Mouse (Mus musculus) kidney, adult 2 months (tissue): ENCODE results near the gene Olfr1121. TPM values are rescaled to one million over a fixed set of nuclear protein-coding genes. Genes with fewer than 3 reads are reported as not detected.

Experiments
- DNase-seq: peaks from one replicate; pipeline ENCODE4 v3.0.0; 2021
- H3K27ac ChIP-seq: fragments of 200-500 bp; 2 replicates; pipeline ENCODE4 v1.5.1; 2012; ENCODE audit warnings: low read depth, low read length, control low read depth, inconsistent platforms; ENCODE audit not compliant: insufficient read depth
- H3K27me3 ChIP-seq: fragments of 200-500 bp; replicated peaks from 2 replicates; pipeline ENCODE4 v1.6.1; 2012; ENCODE audit warnings: mild to moderate bottlenecking, moderate library complexity, low read length, inconsistent platforms; ENCODE audit not compliant: control insufficient read depth, insufficient read depth
- H3K36me3 ChIP-seq: fragments of 200-500 bp; 2 replicates; pipeline ENCODE4 v1.6.1; 2012; ENCODE audit warnings: mild to moderate bottlenecking, moderate library complexity, low read length, inconsistent platforms; ENCODE audit not compliant: control insufficient read depth, insufficient read depth
- H3K4me1 ChIP-seq: fragments of 200-500 bp; 2 replicates; pipeline ENCODE4 v1.6.1; 2011; ENCODE audit warnings: low read length; ENCODE audit not compliant: control insufficient read depth, insufficient read depth
- H3K4me3 ChIP-seq: fragments of 200-500 bp; 2 replicates; pipeline ENCODE4 v1.5.1; 2011; ENCODE audit warnings: mild to moderate bottlenecking, low read depth, low read length, control low read depth; ENCODE audit not compliant: insufficient read depth
- CTCF ChIP-seq: fragments of 200-500 bp; conservative IDR thresholded peaks from 2 replicates; pipeline ENCODE4 v1.5.1; 2011; ENCODE audit warnings: low read depth, mild to moderate bottlenecking, control low read depth, low read length, moderate library complexity, mixed read lengths; ENCODE audit not compliant: insufficient read depth, insufficient read length
- POLR2A ChIP-seq: fragments of 200-500 bp; IDR thresholded peaks from one replicate; pipeline ENCODE4 v1.6.1; 2011; ENCODE audit warnings: low read depth, low read length, control low read depth
- WGBS: fragments of 180-500 bp; shearing (Covaris S2); methylation state at CpG from one replicate; pipeline ENCODE4 v1.1.7; 2018; 5-methylcytosine and 5-hydroxymethylcytosine counted together
- polyA plus RNA-seq: library from polyadenylated mRNA; depleted of rRNA; stranded (reverse); fragments of >200 nt; gene quantifications from 2 replicates; pipeline ENCODE4 v1.2.3, GENCODE M21; 2012; rRNA removed

Olfr1121 gene
- polyA plus RNA-seq, 1 experiment = not detected

- DNase-seq = no peak
- H3K4me1 ChIP-seq = no peaks in the 10 kb centered on the region
- H3K27ac ChIP-seq = no peak within 1 kb of the TSS
- TF ChIP-seq POLR2A = no peak
- TF ChIP-seq CTCF = no peak
- no peak within 1 kb of the TSS for H3K4me3 ChIP-seq
- WGBS = 86% methylated on average over 1 of the region's 1 CpGs
- H3K36me3 ChIP-seq = no peaks in the 10 kb centered on the region
- no peaks in the 10 kb centered on the region for H3K27me3 ChIP-seq
These were observed 46.6 kb downstream of the Olfr1121 start, which contains the start of gene Olfr1123 for GRCm38 (mm10) chr2:87416335-87416734. Gene Olfr1123 (plus strand): TSS chr2:87416635.

Other genes with a start within 250 kb of the Olfr1121 start
- gene Olfr1110, start 229.6 kb upstream of the Olfr1121 start, polyA plus RNA-seq = not detected in 2 replicates
- gene Olfr1111, start 217.3 kb upstream of the Olfr1121 start, polyA plus RNA-seq = not detected in 2 replicates
- not detected in 2 replicates for gene Olfr1112, start 182.1 kb upstream of the Olfr1121 start, polyA plus RNA-seq
- not detected in 2 replicates for gene Olfr1113, start 160.9 kb upstream of the Olfr1121 start, polyA plus RNA-seq
- not detected in 2 replicates for gene Olfr1115, start 121.9 kb upstream of the Olfr1121 start, polyA plus RNA-seq
- gene Olfr1116, start 102.4 kb upstream of the Olfr1121 start, polyA plus RNA-seq = not detected in 2 replicates
- not detected in 2 replicates for gene Olfr1118, start 62.3 kb upstream of the Olfr1121 start, polyA plus RNA-seq
- gene Olfr1120, start 15.1 kb upstream of the Olfr1121 start, polyA plus RNA-seq = not detected in 2 replicates
- not detected in 2 replicates for gene Olfr1122, start 16.0 kb downstream of the Olfr1121 start, polyA plus RNA-seq
- gene Olfr1123, start 46.7 kb downstream of the Olfr1121 start, polyA plus RNA-seq = not detected in 2 replicates
- gene Olfr1124, start 60.4 kb downstream of the Olfr1121 start, polyA plus RNA-seq = not detected in 2 replicates
- not detected in 2 replicates for gene Olfr1126, start 84.1 kb downstream of the Olfr1121 start, polyA plus RNA-seq
- not detected in 2 replicates for gene Pramel7, start 127.2 kb downstream of the Olfr1121 start, polyA plus RNA-seq
- gene Pramel6, start 136.7 kb downstream of the Olfr1121 start, polyA plus RNA-seq = not detected in 2 replicates
- gene Olfr153, start 161.9 kb downstream of the Olfr1121 start, polyA plus RNA-seq = not detected in 2 replicates
- gene Olfr1128, start 175.6 kb downstream of the Olfr1121 start, polyA plus RNA-seq = not detected in 2 replicates
- not detected in 2 replicates for gene Olfr1129, start 204.0 kb downstream of the Olfr1121 start, polyA plus RNA-seq
- not detected in 2 replicates for gene Olfr1130, start 236.3 kb downstream of the Olfr1121 start, polyA plus RNA-seq